Mouse (Mus musculus) cerebellum, adult 11-12 months (tissue): ENCODE measurements around the gene Card6.

ENCODE experiments used
- DNase-seq: peaks from one replicate; pipeline ENCODE4 v3.0.0; 2022

Gene Card6

DNA sequence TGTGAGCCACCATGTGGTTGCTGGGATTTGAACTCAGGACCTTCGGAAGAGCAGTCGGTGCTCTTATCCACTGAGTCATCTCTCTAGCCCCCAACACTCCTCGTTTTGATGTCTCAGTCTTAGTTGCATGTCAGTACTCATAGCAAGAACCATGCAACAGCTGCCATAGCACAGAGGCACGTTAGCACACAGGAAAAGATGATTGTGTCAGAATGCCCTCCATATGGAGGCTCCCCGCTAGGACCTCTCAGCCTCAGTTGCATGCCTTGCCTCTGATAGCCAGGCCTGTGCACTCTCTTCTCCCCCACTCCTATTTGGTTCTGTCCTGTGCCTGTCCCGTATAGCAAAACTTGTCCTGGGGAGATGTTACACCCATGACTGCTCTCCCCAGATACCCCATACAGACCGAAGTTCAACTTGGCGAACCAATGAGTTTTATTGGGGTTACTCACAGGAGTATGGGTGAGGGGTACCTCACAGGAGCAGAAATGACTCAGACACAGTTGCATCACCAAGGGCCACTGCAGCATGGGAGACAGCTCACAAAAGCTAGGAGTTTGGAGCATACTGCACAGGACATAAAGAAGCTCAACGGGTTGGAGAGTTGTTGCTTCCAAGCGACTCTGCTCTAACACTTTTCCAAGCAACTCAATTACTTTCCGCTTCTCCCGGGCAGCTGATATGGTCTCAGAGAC, 20.9 kb upstream of the Card6 start:
- DNase-seq, result no peak

DNA sequence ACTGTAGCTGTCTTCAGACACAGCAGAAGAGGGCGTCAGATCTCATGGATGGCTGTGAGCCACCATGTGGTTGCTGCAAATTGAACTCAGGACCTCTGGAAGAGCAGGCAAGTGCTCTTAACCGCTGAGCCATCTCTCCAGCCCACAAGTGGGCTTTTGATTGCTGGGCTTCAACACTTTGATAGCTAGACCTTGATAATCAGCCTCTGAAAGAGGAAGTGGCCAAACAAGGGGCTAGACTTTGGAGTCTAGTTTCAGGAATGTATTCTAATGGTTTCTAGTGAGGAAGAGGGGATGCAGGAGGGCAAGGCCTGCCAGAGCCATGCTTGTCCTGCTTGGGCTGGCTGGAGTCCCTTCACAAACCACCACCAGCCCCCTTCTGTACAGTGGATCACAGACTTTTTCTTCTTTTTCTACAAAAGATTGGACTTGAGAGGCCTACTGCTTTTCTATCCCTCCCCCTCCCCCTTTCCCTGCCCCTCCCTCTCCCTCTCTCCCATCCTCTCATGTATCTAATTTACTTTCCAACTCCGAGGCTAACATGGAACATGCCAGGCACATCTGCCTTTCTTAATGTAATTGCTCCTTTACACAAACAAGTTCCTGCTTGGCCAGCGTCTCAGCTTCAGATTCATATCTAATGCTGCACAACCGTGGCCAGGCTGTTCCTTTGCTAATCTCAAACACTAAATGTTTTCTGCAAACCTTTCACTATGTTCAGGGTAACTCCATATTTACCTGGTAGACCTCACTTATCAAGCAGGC, 20.0 kb upstream of the Card6 start:
- DNase-seq, result no peak

DNA sequence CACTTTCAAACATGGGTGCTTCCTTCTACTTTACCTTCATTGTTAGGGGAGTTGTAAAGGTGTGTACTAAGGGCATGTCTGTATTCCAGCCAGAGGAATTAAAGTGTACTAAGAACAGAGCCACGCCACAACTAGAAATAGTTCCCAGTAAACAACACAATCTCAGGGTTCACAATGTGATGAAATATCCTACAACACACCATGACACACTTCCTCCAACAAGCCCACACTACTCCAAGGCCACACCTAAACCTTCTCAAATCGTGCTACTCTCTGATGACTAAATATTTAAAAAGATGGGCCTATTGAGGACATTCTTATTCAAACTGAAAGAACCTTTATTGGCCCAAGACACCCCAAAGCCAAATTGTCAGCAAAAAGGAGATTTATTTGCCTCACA, 19.1 kb upstream of the Card6 start:
- no peak for DNase-seq

DNA sequence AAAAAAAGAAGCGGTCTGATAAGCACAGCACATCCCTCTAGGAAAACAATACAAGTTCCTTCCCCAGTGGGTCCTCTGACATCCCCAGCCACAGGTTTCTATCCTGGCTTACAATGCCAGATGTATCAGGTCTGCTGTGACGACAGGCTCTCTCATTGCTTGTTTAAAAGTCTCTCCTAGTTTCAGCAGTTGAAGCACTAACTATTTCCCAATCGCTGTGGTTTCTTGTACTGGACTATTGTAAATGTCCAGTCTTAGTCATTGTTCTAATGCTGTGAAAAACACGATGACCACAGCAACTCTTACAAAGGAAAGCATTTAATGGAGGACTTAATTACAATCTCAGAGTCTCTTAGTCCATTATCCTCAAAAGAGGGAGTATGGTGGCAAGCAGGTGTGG, 18.1 kb upstream of the Card6 start:
- DNase-seq, result no peak

DNA sequence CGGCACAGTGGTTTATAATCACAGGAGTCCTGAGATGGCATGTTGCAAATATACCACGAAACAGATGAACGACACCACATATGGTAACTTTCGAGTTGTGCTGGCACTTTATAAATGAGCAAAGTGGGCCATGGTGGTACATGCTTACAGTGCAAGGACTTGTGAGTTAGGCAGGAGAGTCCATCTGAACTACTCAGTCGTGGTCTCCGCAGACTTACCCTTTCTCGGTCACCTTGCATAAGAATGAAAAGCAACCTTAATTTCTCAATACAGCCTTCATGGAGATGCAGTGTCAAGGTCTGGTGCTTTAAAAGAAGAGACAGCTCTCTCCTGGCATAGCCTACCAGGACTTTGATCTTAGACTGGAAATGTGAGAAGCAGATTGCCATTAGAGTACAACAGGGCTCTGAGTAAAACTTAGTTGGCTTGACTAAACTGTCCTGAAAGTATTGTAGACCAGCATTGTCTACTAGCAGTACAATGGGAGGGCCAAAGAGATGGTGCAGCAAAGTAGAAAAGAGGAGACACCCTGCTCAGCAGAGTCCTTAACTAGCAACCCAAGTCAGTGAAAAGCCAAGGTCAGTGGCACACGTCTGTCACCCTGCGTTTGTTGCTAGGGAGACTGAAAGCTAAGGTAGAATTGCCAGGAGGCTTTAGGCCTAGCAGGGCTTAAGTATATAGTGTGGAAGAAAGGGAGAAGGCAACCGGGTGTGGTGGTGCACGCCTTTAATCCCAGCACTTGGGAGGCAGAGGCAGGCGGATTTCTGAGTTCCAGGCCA, 13.4 kb upstream of the Card6 start:
- DNase-seq, result no peak

DNA sequence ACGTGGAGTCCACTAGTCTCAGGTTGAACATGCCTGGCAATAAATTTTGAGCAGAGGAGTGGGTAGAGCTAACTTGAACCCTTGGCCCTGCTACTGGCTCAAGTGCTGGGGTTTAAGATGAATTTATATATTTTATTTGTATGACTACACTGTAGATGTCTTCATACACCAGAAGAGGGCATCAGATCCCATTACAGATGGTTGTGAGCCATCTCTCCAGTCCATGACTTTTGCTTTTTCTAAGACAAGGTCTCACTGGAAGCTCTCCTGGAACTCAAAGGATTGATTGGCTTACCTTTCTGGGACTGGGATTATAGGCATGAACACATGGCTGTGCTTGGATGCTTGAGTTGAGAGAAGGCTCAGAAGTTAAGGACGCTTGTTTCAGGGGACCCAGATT, 11.4 kb upstream of the Card6 start:
- DNase-seq, result no peak

DNA sequence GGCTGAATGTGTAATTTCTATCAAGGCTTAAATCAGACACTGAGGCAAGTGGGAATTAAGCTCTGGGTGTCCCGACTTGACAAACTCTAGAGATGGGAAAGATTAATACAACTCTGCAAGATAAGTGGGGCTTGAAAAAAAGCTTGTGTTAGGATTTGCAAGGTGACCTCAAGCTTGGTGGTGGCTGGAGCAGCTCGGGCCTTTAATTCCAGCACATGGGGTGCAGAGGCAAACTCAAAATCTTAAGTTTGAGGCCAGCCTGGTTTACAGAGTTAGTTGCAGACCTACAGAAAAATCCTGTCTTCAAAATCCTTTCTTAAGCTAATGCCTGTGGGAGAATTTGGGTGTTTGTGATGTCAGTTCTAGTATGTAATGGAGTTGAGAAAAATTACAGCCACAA, 10.9 kb upstream of the Card6 start:
- no peak for DNase-seq

DNA sequence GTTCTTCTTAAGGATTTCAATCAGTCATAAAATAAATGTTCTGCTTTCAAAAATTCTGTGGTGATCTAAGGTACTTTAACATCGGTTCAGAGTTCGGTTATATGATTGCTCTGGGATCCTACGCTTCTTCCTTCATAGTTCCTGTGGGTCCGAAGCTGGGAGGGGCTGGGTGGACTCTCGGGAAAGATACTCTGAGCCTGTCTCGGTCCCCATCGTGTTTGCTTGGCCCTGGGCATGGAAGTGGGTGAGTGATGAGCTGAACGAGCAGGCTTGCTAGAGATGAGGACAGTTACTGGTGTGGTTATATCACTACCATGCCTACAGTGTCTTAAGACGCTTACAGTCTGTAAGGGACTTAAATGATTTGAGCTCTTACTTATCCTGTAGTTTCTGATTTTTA, 10.3 kb upstream of the Card6 start:
- DNase-seq, result no peak

DNA sequence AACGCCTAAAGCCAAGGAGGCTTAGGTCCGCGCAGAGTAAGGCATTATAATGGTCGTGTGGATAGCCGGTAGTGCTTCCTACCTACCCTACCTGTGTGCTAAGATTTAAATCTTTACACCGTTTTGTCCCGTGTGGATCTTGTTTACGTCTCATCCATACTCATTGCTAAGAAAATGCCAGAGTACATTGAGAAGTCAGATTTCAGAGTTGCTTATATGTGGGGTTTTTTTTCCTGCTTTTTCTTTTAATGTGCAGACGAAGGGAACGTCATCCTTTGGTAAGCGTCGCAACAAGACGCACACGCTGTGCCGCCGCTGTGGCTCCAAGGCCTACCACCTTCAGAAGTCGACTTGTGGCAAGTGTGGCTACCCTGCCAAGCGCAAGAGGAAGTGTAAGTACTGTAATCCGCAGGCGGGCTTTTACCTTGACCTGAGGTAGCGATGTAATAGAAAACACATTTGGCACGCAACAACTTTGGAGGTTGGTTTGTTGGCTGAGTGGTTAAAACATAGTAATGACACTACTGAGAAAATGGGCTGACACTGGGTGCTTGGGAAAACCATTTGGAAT, 8.8 kb upstream of the Card6 start:
- DNase-seq, result peak; percentile 41

DNA sequence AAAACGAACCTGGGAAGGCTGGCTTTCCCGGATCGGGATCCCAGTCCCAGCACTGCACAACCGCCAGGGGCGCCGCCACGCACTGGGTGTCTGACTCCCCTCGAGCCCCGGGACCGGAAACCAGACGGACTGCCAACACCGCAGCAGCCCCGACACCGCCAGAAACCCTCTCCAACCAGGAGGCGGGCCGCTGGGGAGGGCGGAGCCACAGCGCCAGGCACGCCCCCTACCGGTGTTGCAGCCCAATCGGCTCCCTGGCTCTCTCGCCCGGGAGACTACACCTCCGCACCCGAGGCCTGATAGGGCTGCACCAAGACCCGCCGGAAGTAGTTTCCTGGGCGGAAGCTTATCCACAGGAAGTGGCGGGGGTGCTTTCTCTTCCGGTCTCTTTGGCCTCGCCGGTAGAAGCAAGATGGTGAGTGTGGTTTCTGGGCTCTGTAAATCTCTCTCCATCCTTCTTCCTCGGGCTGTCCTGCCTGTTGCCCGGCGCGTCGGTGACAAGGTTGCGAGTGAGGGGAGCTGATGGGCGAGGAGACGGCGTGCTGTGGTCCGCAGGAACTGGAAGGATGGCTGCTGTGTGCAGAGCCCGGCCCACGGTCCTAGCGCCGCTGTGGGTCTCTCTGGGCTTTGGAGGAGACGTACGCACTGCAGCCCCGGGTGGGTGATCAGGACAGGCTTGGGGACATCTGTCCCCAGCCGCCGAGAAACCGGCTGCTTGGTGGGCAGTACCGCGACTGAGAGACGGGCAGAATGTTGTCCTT, 8.1 kb upstream of the Card6 start, which contains the start of gene Rpl37:
Rpl37 (plus strand) TSS at position 376 of the 761 bp plus-strand sequence.
- peak; percentile 98 for DNase-seq

DNA sequence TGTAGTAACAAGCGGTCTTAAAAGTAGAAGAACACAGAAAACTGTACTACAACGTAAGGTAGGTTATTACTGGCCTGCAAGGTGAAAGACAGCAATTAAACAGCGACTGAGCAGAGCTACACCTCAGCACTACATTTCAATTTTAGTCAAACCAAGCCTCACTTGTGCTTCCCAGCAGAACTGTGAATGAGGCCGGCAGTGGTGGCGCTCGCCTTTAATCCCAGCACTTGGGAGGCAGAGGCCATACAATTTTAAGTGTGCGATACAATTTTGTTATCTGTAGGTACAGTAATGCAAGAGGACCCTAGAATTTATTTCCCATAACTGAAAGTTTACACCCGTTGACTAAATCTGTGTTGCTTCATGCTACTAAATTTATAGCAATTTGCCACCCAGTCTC, 6.8 kb upstream of the Card6 start:
- no peak for DNase-seq

DNA sequence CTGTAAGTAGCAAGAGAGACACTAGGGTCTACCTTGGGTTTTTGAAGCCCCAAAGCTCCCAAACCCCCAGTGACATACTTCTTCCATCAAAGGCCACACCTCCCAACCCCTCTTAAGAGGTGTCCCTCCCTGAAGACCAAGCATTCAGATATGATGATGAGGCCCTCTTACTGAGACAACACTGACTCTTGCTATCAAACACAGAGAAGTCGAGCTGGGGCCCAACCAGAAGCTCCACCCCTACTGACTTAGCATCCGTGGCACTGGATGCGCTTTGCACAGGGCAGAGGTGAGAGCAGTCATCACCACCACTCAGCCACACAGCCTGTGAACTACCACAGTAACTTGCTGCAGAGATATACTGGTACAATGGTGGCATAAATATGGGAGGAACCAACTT, 4.3 kb upstream of the Card6 start:
- no peak for DNase-seq

DNA sequence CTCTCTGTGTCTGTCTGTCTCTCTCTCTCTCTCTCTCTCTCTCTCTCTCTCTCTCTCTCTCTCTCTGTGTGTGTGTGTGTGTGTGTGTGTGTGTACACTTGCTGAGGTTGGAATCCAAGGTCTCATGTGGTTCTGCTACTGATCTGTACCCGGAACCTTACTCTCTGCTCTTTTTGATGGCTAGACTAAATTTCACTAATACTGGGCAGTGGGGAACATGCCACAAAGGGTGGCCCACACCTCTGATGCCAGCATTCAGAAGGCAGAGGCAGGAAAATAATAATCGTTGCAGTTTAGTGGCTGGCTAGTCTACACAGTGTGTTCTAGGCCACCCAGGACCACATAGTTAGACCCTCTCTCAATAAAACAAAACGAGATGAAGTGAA, 309 bp upstream of the Card6 start:
- no peak for DNase-seq

DNA sequence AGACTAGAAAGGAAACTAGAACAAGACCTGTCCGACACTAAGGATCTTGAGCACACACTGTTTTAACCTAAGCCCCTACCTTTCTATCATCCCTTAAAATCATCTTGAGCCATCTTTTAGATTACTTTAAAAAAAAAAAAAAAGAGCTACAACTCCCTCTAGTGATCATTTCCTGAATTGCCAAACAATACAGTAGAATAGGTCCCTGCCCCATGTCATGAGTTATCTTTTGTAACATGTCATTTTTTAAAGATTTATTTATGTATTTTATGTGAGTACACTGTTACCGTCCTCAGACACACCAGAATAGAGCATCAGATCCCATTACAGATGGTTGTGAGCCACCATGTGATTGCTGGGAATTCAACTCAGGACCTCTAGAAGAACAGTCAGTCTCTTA, 2.0 kb downstream of the Card6 start:
- DNase-seq, result no peak

DNA sequence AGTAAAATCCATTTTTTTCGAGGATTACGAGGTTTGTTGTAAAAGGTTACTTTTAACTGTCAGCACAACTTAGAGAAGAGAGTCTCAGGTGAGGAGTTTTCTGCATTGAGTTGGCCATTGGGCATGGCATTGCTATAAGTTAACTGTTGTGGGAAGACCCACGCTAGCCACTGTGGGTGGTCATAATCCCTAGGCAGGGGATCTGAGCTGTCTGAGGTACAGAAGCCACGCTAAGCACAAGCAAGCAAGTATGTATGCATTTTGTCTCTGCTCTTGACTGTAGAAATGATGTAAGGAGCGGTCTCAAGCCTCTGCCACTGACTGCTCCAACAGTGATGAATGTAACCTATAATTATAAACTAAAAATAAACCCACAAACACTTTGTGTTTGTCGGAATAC, 2.4 kb downstream of the Card6 start:
- no peak for DNase-seq

DNA sequence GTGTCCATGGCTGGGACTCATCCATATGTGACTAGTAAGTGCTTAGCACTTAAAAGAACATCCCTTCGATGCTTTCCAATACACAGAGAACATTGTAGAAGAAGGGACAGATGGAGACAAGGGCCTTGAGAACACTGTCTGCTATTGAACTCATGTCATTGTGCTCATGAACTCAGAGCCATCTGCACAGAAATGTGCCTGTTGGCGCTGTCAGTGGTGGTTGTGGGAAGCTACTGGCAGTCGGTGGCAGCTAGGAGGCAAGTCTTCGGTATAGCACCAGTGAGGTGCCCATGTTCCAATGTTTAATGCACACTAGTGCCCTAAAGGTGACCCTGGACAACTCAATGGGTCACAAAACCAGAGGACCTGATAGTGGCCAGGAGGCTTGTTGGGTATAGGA, 6.0 kb downstream of the Card6 start:
- no peak for DNase-seq

DNA sequence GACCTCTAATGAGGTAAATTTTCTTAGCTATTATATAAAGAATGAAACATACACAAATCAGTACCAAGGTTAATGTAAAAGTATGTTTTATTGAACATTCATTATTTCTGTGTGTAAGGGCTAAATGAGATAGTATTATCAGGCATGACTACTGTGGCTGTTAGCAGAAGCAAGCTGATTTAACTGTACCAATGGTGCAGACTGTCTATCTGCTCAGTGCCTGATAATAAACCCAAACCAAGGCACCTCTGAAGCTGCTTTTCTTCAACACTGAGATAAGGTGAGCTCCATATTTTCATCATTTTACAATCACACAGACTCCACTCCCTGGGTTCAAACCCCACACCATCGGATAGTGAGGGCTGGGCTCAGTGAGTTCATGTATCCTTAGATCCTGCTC, 11.0 kb downstream of the Card6 start:
- DNase-seq, result no peak

DNA sequence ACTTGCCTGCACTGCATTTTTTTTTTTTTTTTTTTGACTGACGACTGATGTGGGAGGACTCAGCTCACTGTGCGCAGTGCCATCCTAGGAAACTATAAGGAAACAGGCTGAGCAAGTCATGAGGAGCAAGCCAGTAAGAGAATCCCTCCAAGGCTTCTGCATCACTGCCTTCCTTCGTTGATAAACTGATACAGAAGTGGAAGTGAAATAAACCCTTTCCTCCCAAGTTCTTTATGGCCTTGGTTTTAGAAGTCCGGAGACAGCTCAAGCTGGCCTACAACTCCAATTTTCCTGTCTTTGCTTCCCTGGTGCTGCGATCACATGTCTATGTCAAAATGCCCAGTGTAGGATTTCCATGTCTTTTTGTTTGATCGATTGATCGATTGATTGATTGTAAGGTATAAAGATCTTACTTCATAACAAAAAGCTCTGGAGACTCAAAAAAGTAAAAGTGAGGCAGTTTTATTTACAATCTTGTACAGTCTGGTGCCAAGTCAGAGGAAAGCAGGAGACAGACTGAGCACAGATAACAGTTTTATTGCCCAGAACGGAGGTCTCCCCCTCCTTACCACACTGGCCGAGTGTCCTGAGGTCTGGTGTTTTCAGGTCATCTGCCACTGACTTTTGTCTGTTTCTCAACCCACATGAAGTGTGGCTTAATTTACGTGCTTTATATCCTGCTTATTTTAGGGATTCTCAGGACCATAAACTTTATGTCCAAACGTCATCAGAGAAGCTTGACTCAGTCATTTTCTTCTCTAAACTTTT, 12.6 kb downstream of the Card6 start:
- no peak for DNase-seq

DNA sequence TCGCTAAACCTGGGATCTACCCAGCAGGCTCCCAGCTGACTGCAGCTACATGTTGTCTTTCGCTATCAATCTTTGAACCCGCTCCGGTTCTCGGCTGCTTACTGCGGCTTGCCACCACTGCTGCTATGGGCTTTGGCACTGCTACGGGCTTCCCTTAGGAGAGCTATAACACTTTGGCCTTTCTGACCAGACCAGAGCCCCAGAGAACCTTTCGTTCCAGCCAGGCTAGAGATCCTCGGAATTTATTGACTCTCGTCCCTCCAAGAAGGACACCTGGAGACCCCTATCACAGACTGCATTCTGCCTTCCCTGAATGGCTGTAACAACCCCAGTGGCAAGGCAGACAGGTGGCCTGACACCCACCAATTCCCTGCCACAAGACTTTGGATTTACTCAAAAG, 18.2 kb downstream of the Card6 start:
- no peak for DNase-seq

DNA sequence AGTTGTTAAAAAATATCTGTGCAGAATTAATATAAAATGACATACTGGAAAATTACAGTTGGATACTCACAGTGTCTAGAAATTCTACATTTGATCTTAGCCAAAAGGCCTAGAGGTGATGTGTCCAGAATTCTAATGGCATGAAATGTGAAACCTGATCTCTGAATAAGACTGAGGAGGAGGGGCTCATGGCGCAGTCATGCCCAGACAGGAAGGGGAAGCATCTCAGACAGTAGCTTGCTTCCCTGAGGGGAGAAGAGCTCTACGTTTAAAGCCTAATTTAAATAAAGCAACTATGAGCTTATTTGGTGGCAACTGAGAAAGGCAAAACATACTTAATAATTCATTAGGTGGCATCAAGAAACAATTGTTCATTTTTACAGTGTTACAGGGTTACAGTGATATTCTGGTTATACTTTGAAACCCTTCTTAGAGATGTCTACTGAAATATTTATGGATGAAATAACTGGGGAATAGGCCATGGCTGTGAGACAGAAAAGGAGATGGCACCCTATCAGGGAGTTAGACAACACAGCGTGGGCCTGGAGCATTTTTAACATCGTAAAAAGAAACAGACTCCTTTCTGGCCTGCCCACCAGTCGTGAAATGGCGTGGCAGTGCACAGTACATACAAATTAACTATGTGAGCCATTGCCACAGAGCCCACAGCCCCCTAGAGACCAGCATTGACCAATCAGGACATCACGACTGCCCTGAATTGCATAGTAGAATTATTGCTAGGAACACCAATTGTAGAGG, 19.3 kb downstream of the Card6 start:
- no peak for DNase-seq

DNA sequence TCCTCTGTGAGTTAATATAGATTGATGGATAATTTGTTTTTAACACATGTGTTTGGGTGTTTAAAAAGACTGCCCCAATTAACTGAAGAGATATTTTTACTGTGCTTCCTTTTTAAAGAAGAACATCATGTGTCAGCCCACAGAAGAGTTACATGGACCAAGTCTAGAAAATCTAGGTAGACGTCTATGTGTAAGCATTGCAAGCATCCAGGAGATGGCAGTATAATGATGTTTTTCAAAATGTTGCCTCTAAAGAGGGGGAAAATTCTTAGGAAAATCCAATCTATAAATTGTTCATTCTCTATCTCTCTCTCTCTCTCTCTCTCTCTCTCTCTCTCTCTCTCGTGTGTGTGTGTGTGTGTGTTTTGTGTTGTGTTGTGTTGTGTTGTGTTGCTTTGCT, 22.2 kb downstream of the Card6 start:
- no peak for DNase-seq
